Mouse (Mus musculus): Measurements from ENCODE around the gene Tgfb1. TPM values are rescaled to one million over a fixed set of nuclear protein-coding genes. Genes with fewer than 3 reads are reported as not detected.

Tgfb1 gene
- total and polyA plus RNA-seq, 2 experiments from 2014 or later, result 0.56 to 3.1 TPM

DNA sequence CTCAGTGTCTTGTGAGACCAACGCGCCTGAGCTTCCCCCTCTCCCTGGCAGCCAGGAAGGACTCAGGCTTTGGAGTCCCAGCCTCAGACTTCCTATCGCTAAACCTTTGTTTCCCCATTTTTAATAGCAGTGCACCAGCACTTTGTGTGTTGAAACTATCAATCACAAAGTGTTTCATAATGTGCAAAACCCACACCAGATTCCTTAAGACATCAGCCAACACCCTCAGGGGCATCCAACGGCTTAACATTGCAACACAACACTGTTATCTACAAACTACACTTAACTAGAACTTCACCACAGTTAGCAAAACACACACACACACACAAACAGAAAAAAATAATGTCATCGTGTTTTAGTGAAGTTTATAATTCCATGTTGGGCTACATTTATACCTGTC, 37.0 kb upstream of the Tgfb1 start:
- WGBS, result 88% methylated on average over 5 of the region's 5 CpGs

DNA sequence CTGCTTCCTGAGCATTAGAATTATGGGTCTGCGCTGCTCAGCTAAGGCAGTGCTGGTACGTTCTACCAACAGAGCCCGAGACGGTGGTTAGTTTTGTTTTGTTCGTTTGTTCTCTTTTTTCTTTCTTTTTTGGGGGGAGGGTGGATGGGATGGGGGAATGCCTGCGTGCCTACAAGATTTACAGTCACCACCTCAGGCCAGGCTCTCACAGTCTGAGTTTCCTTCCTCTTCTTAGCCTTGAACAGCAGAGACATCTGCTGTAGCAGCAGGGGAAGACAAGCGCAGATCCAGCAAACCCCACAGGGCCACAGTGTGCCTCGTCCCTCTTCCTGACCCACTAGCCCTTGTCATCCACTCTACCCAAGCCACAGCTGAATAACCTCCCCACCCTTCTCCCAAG, 35.5 kb upstream of the Tgfb1 start:
- Histone ChIP-seq H3K4me2 (ENCODE audit: low read depth) (no peak overlapping the region), H3K4me3 (ENCODE audit: low read depth, low read length) (no peak overlapping the region), H3K27me3 (ENCODE audit: insufficient read depth, low read length) (no peaks in the 10 kb centered on the region), H3K9ac (no peak overlapping the region), H3K27ac (ENCODE audit: low read depth, low read length) (no peak overlapping the region), H3K36me3 (ENCODE audit: insufficient read depth) (peaks cover 3% of the 10 kb centered on the region; the same call in 1 of the 2 replicates), H3K9me3 (ENCODE audit: low read length) (no peaks in the 10 kb centered on the region), H3K4me1 (ENCODE audit: insufficient read depth) (no peaks in the 10 kb centered on the region)
- TF ChIP-seq CTCF (IDR thresholded peaks at IDR 0.05; ENCODE audit: low read depth), result no peak
- ATAC-seq, result no peak
- no peak for DNase-seq
- 92% methylated on average over 8 of the region's 8 CpGs for WGBS

More for the DNA sequence above, 37.0 kb upstream of the Tgfb1 start:
- ATAC-seq (no peak), DNase-seq (no peak)
- Histone ChIP-seq H3K27me3 (ENCODE audit: insufficient read depth, low read length) (no peaks in the 10 kb centered on the region), H3K9me3 (ENCODE audit: low read length) (no peaks in the 10 kb centered on the region), H3K36me3 (ENCODE audit: insufficient read depth) (peaks cover 3% of the 10 kb centered on the region; the same call in 1 of the 2 replicates), H3K9ac (no peak overlapping the region), H3K27ac (ENCODE audit: low read depth, low read length) (no peak overlapping the region), H3K4me3 (ENCODE audit: low read depth, low read length) (no peak overlapping the region), H3K4me1 (ENCODE audit: insufficient read depth) (no peaks in the 10 kb centered on the region), H3K4me2 (ENCODE audit: low read depth) (no peak overlapping the region)
- TF ChIP-seq CTCF (IDR thresholded peaks at IDR 0.05; ENCODE audit: low read depth), result no peak

DNA sequence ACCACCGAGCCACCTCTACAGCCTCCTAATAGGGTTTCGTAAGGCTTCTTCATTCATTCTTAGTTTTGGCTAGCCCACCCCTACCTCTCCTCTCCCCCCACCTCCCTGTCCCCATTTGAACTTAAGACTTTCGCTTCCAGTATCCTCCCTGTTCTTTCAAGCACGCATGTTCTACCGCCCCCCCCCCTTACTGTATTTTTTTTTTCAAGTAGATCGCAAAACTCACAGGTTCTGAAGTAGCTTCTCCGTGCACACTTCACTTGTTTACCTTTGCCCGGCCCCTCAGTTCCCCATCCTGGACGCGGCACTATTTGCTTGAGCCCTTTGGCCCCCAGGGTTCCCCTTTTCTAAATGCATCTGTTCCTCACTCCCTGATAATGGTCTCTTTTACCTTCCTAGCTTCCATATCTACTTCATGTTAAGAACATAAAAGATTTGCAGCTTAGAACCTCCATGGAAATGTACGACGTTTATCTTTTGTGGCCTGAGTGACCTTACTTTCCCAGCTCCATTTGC, 34.5 kb upstream of the Tgfb1 start:
- DNase-seq (no peak), ATAC-seq (no peak)
- Histone ChIP-seq H3K4me3 (ENCODE audit: low read depth, low read length) (no peak overlapping the region), H3K4me1 (ENCODE audit: insufficient read depth) (no peaks in the 10 kb centered on the region), H3K4me2 (ENCODE audit: low read depth) (no peak overlapping the region), H3K27ac (ENCODE audit: low read depth, low read length) (no peak overlapping the region), H3K9ac (no peak overlapping the region), H3K9me3 (ENCODE audit: low read length) (no peaks in the 10 kb centered on the region), H3K36me3 (ENCODE audit: insufficient read depth) (peaks cover 3% of the 10 kb centered on the region; the same call in 1 of the 2 replicates), H3K27me3 (ENCODE audit: insufficient read depth, low read length) (no peaks in the 10 kb centered on the region)
- WGBS, result 96% methylated on average over 12 of the region's 12 CpGs
- no peak for TF ChIP-seq CTCF (IDR thresholded peaks at IDR 0.05; ENCODE audit: low read depth)

DNA sequence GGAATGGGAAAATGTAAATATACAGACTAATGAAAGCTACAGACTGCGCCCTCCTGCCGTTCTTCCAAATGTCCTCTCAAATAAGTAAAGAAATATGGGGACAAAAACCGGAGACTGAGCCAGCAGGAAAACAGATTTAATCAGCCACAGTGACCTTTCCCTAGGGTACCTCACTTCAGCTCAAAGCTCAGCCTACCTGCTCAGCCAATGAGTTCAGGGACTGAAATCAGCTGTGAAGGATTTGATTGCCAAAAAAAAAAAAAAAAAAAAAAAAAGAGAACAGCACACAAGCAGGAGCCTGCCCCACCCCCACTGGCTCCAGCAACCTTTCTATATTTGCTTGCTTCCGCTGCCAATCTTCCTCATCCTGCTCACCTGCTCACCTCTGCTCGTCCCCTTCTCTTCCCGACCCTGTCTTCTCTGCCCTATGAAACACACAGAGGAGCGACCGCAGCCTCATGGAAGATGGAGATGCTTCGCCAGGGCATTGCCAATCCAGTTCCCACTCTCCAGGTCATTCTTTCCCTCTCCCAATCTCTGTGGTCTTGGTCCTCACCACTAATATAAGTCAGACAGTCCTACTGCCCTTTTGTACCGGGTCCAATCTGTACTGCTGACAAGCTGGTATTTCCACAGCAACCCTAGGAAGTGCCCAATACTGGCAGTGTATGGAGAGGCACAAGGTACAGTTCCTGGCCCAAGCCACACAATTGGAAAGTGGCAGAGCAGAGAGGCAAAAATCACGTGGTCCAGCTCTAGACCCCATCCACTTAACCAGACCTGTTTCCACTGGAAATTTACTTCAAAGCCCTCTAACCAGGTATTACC, 31.0 kb upstream of the Tgfb1 start:
- 76% methylated on average over 11 of the region's 11 CpGs for WGBS
- Histone ChIP-seq H3K4me3 (ENCODE audit: low read depth, low read length) (no peak overlapping the region), H3K4me2 (ENCODE audit: low read depth) (no peak overlapping the region), H3K27me3 (ENCODE audit: insufficient read depth, low read length) (no peaks in the 10 kb centered on the region), H3K9ac (no peak overlapping the region), H3K27ac (ENCODE audit: low read depth, low read length) (no peak overlapping the region), H3K4me1 (ENCODE audit: insufficient read depth) (peaks cover 9% of the 10 kb centered on the region), H3K9me3 (ENCODE audit: low read length) (no peaks in the 10 kb centered on the region), H3K36me3 (ENCODE audit: insufficient read depth) (peaks cover 3% of the 10 kb centered on the region; the same call in 1 of the 2 replicates)
- DNase-seq (no peak), ATAC-seq (no peak)
- TF ChIP-seq CTCF (IDR thresholded peaks at IDR 0.05; ENCODE audit: low read depth), result no peak

DNA sequence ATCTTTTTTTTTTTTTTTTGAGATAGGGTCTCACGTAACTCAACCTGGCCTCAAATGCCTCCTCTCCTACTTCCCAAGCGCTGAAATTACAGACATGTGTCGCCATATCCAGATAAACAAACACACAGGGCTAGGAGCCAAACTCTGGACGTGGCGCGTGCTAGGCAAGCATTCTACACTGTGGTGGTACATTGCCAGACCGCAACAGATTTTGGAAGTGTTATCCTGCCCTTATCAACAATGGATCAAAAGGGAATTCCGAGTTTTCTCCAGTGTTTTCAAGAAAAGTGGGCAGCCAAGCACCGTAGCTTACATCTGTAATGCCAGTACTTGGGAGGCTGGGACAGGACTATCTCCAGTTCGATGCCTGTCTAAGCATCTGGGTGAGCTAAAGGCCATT, 29.0 kb upstream of the Tgfb1 start:
- ATAC-seq (no peak), DNase-seq (no peak)
- Histone ChIP-seq H3K36me3 (ENCODE audit: insufficient read depth) (peaks cover 3% of the 10 kb centered on the region; the same call in 1 of the 2 replicates), H3K4me2 (ENCODE audit: low read depth) (peak overlapping the region; percentile 53), H3K9me3 (ENCODE audit: low read length) (no peaks in the 10 kb centered on the region), H3K4me1 (ENCODE audit: insufficient read depth) (peaks cover 9% of the 10 kb centered on the region), H3K27me3 (ENCODE audit: insufficient read depth, low read length) (no peaks in the 10 kb centered on the region), H3K9ac (peak overlapping the region; percentile 63), H3K27ac (ENCODE audit: low read depth, low read length) (no peak overlapping the region), H3K4me3 (ENCODE audit: low read depth, low read length) (peak overlapping the region; percentile 70)
- 30% methylated on average over 10 of the region's 10 CpGs for WGBS
- TF ChIP-seq CTCF (IDR thresholded peaks at IDR 0.05; ENCODE audit: low read depth), result no peak

DNA sequence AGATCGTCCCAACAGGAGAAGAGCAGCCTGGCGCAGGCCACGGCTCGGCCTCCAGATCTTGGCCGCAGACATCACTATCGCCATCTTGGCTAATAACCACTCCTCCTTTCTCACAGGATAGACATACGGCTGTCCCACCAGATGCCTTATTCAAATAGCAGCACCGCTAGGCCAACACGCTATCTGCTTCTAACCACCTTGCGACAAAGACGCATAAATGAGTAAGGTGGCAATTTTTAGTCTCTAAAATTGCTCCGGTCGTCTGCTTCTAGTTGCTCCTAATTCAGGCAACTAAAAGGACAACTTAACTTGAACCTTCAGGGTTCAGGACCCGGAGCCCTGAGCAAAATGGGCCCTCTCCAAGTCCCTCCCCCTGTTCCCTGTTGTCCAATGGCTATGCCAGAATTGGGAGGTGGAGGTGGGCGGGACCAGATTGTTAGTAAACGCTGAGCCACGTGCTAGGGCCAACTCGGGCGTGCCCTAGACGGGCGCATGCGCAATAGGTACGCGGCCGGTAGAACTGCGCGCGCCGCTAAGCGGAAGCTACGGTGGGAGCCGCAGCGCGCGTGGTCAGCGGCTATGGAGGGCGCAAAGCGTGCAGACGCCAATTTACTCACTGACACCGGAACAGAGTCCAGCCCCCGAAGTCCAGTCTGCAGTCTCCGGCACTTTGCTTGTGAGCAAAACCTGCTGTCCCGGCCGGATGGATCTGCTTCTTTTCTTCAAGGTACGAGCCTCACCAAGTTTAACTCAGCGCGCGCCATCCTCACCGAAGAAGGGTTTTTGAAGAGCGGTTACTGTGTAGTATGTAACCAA, 27.9 kb upstream of the Tgfb1 start, which contains the start of the genes Bckdha and Exosc5:
Gene Bckdha (minus strand): TSS at position 325 of the 816 bp plus-strand sequence.
Gene Exosc5 (plus strand): TSS at position 508 of the 816 bp plus-strand sequence.
- Histone ChIP-seq H3K4me1 (ENCODE audit: insufficient read depth) (peaks cover 9% of the 10 kb centered on the region), H3K27me3 (ENCODE audit: insufficient read depth, low read length) (no peaks in the 10 kb centered on the region)

More for the DNA sequence above, 27.9 kb upstream of the Tgfb1 start, which contains the start of the genes Bckdha and Exosc5:
- under 1% methylated on average over 50 of the region's 50 CpGs for WGBS
- peak; percentile 100 for DNase-seq
- peak within 1 kb of the TSS; percentile 63 for H3K9ac ChIP-seq
- H3K27ac ChIP-seq (ENCODE audit: low read depth, low read length), result peak within 1 kb of the TSS; percentile 70
- peak within 1 kb of the TSS; percentile 53 for H3K4me2 ChIP-seq (ENCODE audit: low read depth)
- peaks cover 3% of the 10 kb centered on the region; the same call in 1 of the 2 replicates for H3K36me3 ChIP-seq (ENCODE audit: insufficient read depth)
- TF ChIP-seq CTCF (IDR thresholded peaks at IDR 0.05; ENCODE audit: low read depth), result no peak
- H3K9me3 ChIP-seq (ENCODE audit: low read length), result no peaks in the 10 kb centered on the region
- peak; percentile 99 for ATAC-seq
- H3K4me3 ChIP-seq (ENCODE audit: low read depth, low read length), result peak within 1 kb of the TSS; percentile 70

Data from forebrain, postnatal 0 days (tissue).